Mouse (Mus musculus) ES-E14 (cell line): ENCODE data around the gene Bcl2l12.

Experiments used
- CHD2 ChIP-seq: IDR thresholded peaks from 2 replicates; pipeline ENCODE4 v1.6.1; 2014; ENCODE audit warnings: mild to moderate bottlenecking, low read depth, low read length, inconsistent platforms
- HCFC1 ChIP-seq: IDR thresholded peaks from 2 replicates; pipeline ENCODE4 v1.6.1; 2012; ENCODE audit warnings: low read length, inconsistent platforms, borderline replicate concordance; ENCODE audit not compliant: insufficient read depth
- MAFK ChIP-seq: IDR thresholded peaks from 2 replicates; pipeline ENCODE4 v1.6.1; 2014; ENCODE audit warnings: mild to moderate bottlenecking, low read depth, low read length, inconsistent platforms; ENCODE audit not compliant: insufficient read depth
- ZC3H11A ChIP-seq: IDR thresholded peaks from 2 replicates; pipeline ENCODE4 v1.6.1; 2012; ENCODE audit warnings: low read depth, mild to moderate bottlenecking, inconsistent platforms, low read length, borderline replicate concordance
- ZNF384 ChIP-seq: IDR thresholded peaks from 2 replicates; pipeline ENCODE4 v1.6.1; 2012; ENCODE audit warnings: low read depth, low read length, inconsistent platforms

DNA sequence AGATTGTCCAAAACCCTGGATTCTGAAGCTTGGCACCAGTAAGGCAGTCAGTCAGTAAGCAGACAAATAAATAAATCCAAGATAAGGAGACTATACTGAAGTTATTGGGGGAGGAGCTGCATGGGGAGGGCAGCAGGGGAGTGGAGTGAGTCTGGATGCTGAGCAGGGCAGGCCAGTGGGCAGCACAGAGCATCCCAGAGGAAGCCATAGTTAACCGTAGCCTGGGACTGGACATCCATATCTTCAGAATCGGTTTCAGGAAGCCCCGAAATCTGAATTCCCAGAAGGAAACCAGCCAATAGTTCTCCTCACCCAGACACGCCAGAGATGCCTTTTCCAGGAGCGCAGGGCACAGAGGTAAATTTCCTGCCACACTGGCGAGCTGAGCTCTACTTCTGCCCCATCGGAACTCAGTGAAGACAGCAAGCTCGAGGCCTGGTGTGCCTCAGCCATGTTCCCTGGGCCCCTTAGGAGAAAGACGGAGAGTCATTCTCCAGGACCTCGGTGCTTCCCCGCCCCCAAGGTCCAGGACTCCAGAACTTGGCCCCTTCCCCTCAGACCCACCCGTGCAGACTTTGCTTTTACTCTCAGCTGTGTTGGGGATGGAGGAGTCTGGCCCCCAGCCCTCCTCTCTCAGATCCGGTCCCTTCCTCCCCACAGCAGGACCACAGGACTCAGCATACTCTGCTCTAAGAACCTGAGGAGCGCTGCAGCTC lies 24.9 kb downstream of the Bcl2l12 start:
- TF ChIP-seq MAFK: no peak
- TF ChIP-seq HCFC1: no peak
- no peak for TF ChIP-seq CHD2
- TF ChIP-seq ZNF384: no peak
- no peak for TF ChIP-seq ZC3H11A
